8 mouse cellular contexts compared by ENCODE assay signal in the genomic region with DNA sequence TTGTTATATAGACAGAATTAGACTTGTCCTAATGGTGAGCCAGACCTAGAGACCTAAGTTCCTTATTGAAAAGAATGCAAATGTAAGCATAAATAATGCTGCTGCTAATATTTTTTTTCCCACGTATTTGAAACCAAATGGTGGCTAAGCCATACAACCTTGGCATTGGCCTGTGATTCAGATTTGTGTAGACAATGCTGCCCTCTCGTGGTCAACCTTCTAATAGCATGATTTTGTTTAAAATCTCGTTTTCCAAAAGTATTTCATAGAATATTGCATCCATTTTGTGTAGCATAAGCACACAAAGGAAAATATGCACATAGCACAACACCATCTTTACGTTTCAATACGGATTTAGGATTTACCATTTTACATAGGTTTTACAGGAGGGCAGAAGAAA.
DNase-seq lines count a peak whose midpoint lies in the region; ATAC-seq and TF ChIP-seq lines count a peak whose summit lies in the region.

No protein-coding gene starts in this region.

- no peaks in the 10 kb centered on the region for H3K9me3 ChIP-seq in embryonic facial prominence, embryonic 15.5 days (replicated peaks)

- TF ChIP-seq POLR2A in heart, adult 2 months (IDR thresholded peaks at IDR 0.05; ENCODE audit: insufficient read depth, low read depth, low read length) = no peak

- TF ChIP-seq EP300 in heart, adult 2 months (IDR thresholded peaks at IDR 0.05; ENCODE audit: insufficient read depth, low read depth, low read length) = no peak

- no peaks in the 10 kb centered on the region for H3K79me2 ChIP-seq in heart, adult 2 months (replicated peaks; ENCODE audit: control insufficient read depth, insufficient read depth, low read length)

- H3K27ac ChIP-seq in heart, adult 2 months = no peak overlapping the region
- no peak overlapping the region for H3K27ac ChIP-seq in embryonic facial prominence, embryonic 15.5 days (replicated peaks)

- no peak for DNase-seq in heart, adult 2 months
- no peak for DNase-seq in heart, adult 11 months
- DNase-seq in CD4-positive helper T cell, adult 2 months (ENCODE audit: low read depth, low spot score) = peak; percentile 74
- DNase-seq in adrenal gland, postnatal 36 days = peak; percentile 34 to 72
- peak; percentile 20 to 88 for DNase-seq in layer of hippocampus, adult 18-20 months (ENCODE audit: low spot score in 2 of 2)
- peak; percentile 85 for DNase-seq in lung, postnatal 36 days
- peak; percentile 47 to 77 for DNase-seq in spleen, postnatal 4 days (ENCODE audit: low spot score in 2 of 2)

- no peak overlapping the region for H3K9ac ChIP-seq in heart, adult 2 months (ENCODE audit: low read depth, low read length)
- no peak overlapping the region for H3K9ac ChIP-seq in embryonic facial prominence, embryonic 15.5 days

- peak; percentile 88 for TF ChIP-seq CTCF in heart, adult 2 months (IDR thresholded peaks at IDR 0.05)

- peak overlapping the region; percentile 22; the same call in 1 of the 2 replicates for H3K4me2 ChIP-seq in embryonic facial prominence, embryonic 15.5 days (replicated peaks)

- ATAC-seq in embryonic facial prominence, embryonic 15.5 days (ENCODE audit: insufficient number of reproducible peaks, low FRiP score, low TSS enrichment, low read depth) = no peak

- peaks cover 1% of the 10 kb centered on the region; the same call in 1 of the 2 replicates for H3K4me1 ChIP-seq in heart, adult 2 months (ENCODE audit: control insufficient read depth, insufficient read depth, low read length)
- peaks cover 14% of the 10 kb centered on the region for H3K4me1 ChIP-seq in embryonic facial prominence, embryonic 15.5 days

- no peaks in the 10 kb centered on the region for H3K27me3 ChIP-seq in heart, adult 2 months (ENCODE audit: control insufficient read depth, insufficient read depth, low read length)
- no peaks in the 10 kb centered on the region for H3K27me3 ChIP-seq in embryonic facial prominence, embryonic 15.5 days

- H3K36me3 ChIP-seq in heart, adult 2 months (ENCODE audit: control insufficient read depth, insufficient read depth, low read length) = no peaks in the 10 kb centered on the region
- H3K36me3 ChIP-seq in embryonic facial prominence, embryonic 15.5 days = no peaks in the 10 kb centered on the region

- under 1% methylated on average over 5 of the region's 5 CpGs for WGBS in heart, adult 2 months
- WGBS in embryonic facial prominence, embryonic 15.5 days = 1% methylated on average over 5 of the region's 5 CpGs

- intact Hi-C loops in heart, adult 2 months (cut with DNase I) = loop anchor here (1.0 to 5.0 kb wide), 5 partner anchors 146 to 789 kb away; no protein-coding TSS in a partner anchor

- H3K4me3 ChIP-seq in heart, adult 2 months = no peak overlapping the region
- H3K4me3 ChIP-seq in embryonic facial prominence, embryonic 15.5 days (replicated peaks) = no peak overlapping the region; the same call in 1 of the 2 replicates

Comparison
In these comparisons a context has a peak if more than half of its experiments do, and no peak if none do; other contexts are left out.
1. DNase-seq: peak in CD4-positive helper T cell, adult 2 months (single experiment), adrenal gland, postnatal 36 days (2 of 2), layer of hippocampus, adult 18-20 months (2 of 2), lung, postnatal 36 days (single experiment) and spleen, postnatal 4 days (2 of 2); none in heart, adult 2 months (0 of 2) and heart, adult 11 months (single experiment).